Mouse (Mus musculus) ES-CJ7 (cell line): ENCODE data around the gene Bnc1.

Experiments used
- DNase-seq: peaks from one replicate; pipeline ENCODE4 v3.0.0; 2011; ENCODE audit warnings: low read depth, low spot score

The Bnc1 gene

GRCm38 (mm10) chr7:81992131-81993061, at the start of gene Bnc1:
Gene Bnc1, minus strand, starts transcription at chr7:81992292.
- peak; percentile 30 for DNase-seq

GRCm38 (mm10) chr7:82033347-82033746, 41.3 kb upstream of the Bnc1 start:
- DNase-seq: no peak

- DNase-seq: no peak
These were observed 37.6 kb upstream of the Bnc1 start for GRCm38 (mm10) chr7:82029666-82030065.

GRCm38 (mm10) chr7:82025802-82026201, 33.7 kb upstream of the Bnc1 start:
- no peak for DNase-seq

GRCm38 (mm10) chr7:82023676-82024075, 31.6 kb upstream of the Bnc1 start:
- no peak for DNase-seq

GRCm38 (mm10) chr7:82022404-82022803, 30.3 kb upstream of the Bnc1 start:
- DNase-seq: no peak

- no peak for DNase-seq
These were observed 25.9 kb upstream of the Bnc1 start for GRCm38 (mm10) chr7:82018031-82018430.

- DNase-seq: no peak
These were observed 24.9 kb upstream of the Bnc1 start for GRCm38 (mm10) chr7:82016751-82017710.

- no peak for DNase-seq
These were observed 20.4 kb upstream of the Bnc1 start for GRCm38 (mm10) chr7:82012472-82012871.

GRCm38 (mm10) chr7:82011534-82012401, 19.7 kb upstream of the Bnc1 start:
- no peak for DNase-seq

GRCm38 (mm10) chr7:82007151-82007550, 15.1 kb upstream of the Bnc1 start:
- no peak for DNase-seq

GRCm38 (mm10) chr7:82004228-82004627, 12.1 kb upstream of the Bnc1 start:
- no peak for DNase-seq

- DNase-seq: no peak
These were observed 7.7 kb upstream of the Bnc1 start for GRCm38 (mm10) chr7:81999816-82000215.

- DNase-seq: no peak
These were observed 7.3 kb upstream of the Bnc1 start for GRCm38 (mm10) chr7:81999372-81999771.

- no peak for DNase-seq
These were observed 3.9 kb upstream of the Bnc1 start for GRCm38 (mm10) chr7:81995975-81996374.

GRCm38 (mm10) chr7:81995126-81995525, 3.0 kb upstream of the Bnc1 start:
- DNase-seq: no peak

- DNase-seq: no peak
These were observed 1.0 kb upstream of the Bnc1 start for GRCm38 (mm10) chr7:81993140-81993539.

GRCm38 (mm10) chr7:81991611-81992061, 456 bp downstream of the Bnc1 start:
- DNase-seq: peak; percentile 20

- DNase-seq: no peak
These were observed 976 bp downstream of the Bnc1 start for GRCm38 (mm10) chr7:81991116-81991515.

GRCm38 (mm10) chr7:81983651-81984050, 8.4 kb downstream of the Bnc1 start:
- DNase-seq: no peak

GRCm38 (mm10) chr7:81978304-81978703, 13.8 kb downstream of the Bnc1 start:
- no peak for DNase-seq
